In the genomic region with DNA sequence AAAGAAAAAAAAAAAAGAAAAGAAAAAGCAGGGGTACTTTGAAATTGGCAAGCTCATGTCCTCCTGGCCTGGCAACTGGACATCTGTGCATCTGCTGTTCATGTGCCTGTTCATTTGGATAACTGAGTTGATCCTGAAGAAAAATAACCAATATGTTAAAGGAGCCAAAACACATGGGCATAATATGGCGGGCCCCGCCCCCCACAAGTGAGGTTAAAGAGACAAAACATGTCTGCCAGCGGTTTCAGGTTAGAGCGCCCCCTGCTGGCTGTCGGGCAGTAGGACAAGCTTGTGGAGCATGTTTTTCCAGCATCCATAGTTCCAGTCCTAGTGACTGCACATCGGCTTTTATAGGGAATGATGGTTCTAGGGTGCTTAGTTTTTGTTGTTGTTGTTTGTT, we compare ENCODE assay signal across 8 mouse cellular contexts. TPM values are rescaled to one million over a fixed set of nuclear protein-coding genes. Genes with fewer than 3 reads are reported as not detected.
DNase-seq lines count a peak whose midpoint lies in the region; ATAC-seq lines count a peak whose summit lies in the region.

No protein-coding gene starts in this region.

- peak; percentile 94 for DNase-seq in midbrain, embryonic 11.5 days (ENCODE audit: low spot score, missing footprints)
- peak; percentile 79 for DNase-seq in T-cell, adult 2 months (ENCODE audit: low spot score)
- DNase-seq in cerebellum, postnatal 10 days = peak; percentile 84 to 86
- peak; percentile 55 to 70 for DNase-seq in heart, postnatal 36 days
- DNase-seq in retina, postnatal 1 day = peak; percentile 83
- DNase-seq in frontal cortex, postnatal 25 days (ENCODE audit: low spot score in 2 of 2) = no peak

- intact Hi-C loops in heart, postnatal 36 days (cut with DNase I) = no loop called here

- no peak for ATAC-seq in midbrain, embryonic 11.5 days (ENCODE audit: low FRiP score)
- ATAC-seq in midbrain, embryonic 15.5 days (replicated peaks) = no peak
- no peak for ATAC-seq in liver, embryonic 16.5 days (ENCODE audit: low read depth)

- H3K36me3 ChIP-seq in midbrain, embryonic 11.5 days (ENCODE audit: control insufficient read depth, insufficient read depth, low read length) = peaks cover 7% of the 10 kb centered on the region; the same call in 1 of the 2 replicates
- H3K36me3 ChIP-seq in midbrain, embryonic 15.5 days (replicated peaks) = peaks cover 8% of the 10 kb centered on the region
- peaks cover 34% of the 10 kb centered on the region for H3K36me3 ChIP-seq in liver, embryonic 16.5 days (ENCODE audit: control insufficient read depth, insufficient read depth)

- no peak overlapping the region for H3K9ac ChIP-seq in midbrain, embryonic 11.5 days (ENCODE audit: low read length)
- H3K9ac ChIP-seq in midbrain, embryonic 15.5 days = no peak overlapping the region
- no peak overlapping the region for H3K9ac ChIP-seq in liver, embryonic 16.5 days (ENCODE audit: low read depth, low read length)

- no peak overlapping the region for H3K4me3 ChIP-seq in midbrain, embryonic 11.5 days (ENCODE audit: low read depth, low read length)
- H3K4me3 ChIP-seq in midbrain, embryonic 15.5 days = no peak overlapping the region
- no peak overlapping the region for H3K4me3 ChIP-seq in liver, embryonic 16.5 days (ENCODE audit: low read depth, low read length)

- H3K27me3 ChIP-seq in midbrain, embryonic 11.5 days (ENCODE audit: control insufficient read depth, insufficient read depth, low read length) = 0 out of 2 replicates have a peak, but pooled peaks cover 2% of the 10 kb centered on the region
- H3K27me3 ChIP-seq in midbrain, embryonic 15.5 days (replicated peaks) = no peaks in the 10 kb centered on the region
- no peaks in the 10 kb centered on the region for H3K27me3 ChIP-seq in liver, embryonic 16.5 days (ENCODE audit: control insufficient read depth, insufficient read depth, low read depth, low read length)

- H3K27ac ChIP-seq in midbrain, embryonic 11.5 days (ENCODE audit: low read depth, low read length) = no peak overlapping the region
- H3K27ac ChIP-seq in midbrain, embryonic 15.5 days = no peak overlapping the region
- H3K27ac ChIP-seq in liver, embryonic 16.5 days (ENCODE audit: low read length) = peak overlapping the region; percentile 98

- H3K9me3 ChIP-seq in midbrain, embryonic 11.5 days (ENCODE audit: control insufficient read depth, low read length) = no peaks in the 10 kb centered on the region
- H3K9me3 ChIP-seq in midbrain, embryonic 15.5 days = no peaks in the 10 kb centered on the region
- H3K9me3 ChIP-seq in liver, embryonic 16.5 days (replicated peaks; ENCODE audit: control insufficient read depth, low read length) = no peaks in the 10 kb centered on the region

- H3K4me2 ChIP-seq in midbrain, embryonic 11.5 days = no peak overlapping the region
- no peak overlapping the region for H3K4me2 ChIP-seq in midbrain, embryonic 15.5 days
- H3K4me2 ChIP-seq in liver, embryonic 16.5 days (ENCODE audit: low read depth, low read length) = peak overlapping the region; percentile 80

- 21% methylated on average over 6 of the region's 6 CpGs for WGBS in midbrain, embryonic 11.5 days
- WGBS in midbrain, embryonic 15.5 days = 19% methylated on average over 6 of the region's 6 CpGs
- WGBS in liver, embryonic 16.5 days (ENCODE audit: insufficient replicate concordance) = 12% methylated on average over 6 of the region's 6 CpGs

- peaks cover 12% of the 10 kb centered on the region for H3K4me1 ChIP-seq in midbrain, embryonic 11.5 days (ENCODE audit: control insufficient read depth, insufficient read depth, low read length)
- peaks cover 14% of the 10 kb centered on the region for H3K4me1 ChIP-seq in midbrain, embryonic 15.5 days
- peaks cover 46% of the 10 kb centered on the region for H3K4me1 ChIP-seq in liver, embryonic 16.5 days (ENCODE audit: control insufficient read depth, low read depth, low read length)

RNA-seq across cellular contexts. Expression of gene Taldo1, which starts 2.8 kb away (rescaled TPM):
- 386 and 400 TPM in 2 replicates for polyA plus RNA-seq in midbrain, embryonic 11.5 days (2014; fragmentation: Nextera tagmentation; extraction: Ambion mirVana)
- polyA plus RNA-seq in midbrain, embryonic 15.5 days (2015; fragmentation: Nextera tagmentation; extraction: Ambion mirVana) = 292 and 298 TPM in 2 replicates
- total RNA-seq in heart, postnatal 36 days (2021) = 100 to 1,000 TPM; 114 to 116 TPM
- polyA plus RNA-seq in liver, embryonic 16.5 days (2015; fragmentation: Nextera tagmentation; extraction: Ambion mirVana) = 373 and 397 TPM in 2 replicates

RNA-seq across cellular contexts. Expression of gene Gatd1, which starts 19.2 kb away (rescaled TPM):
- polyA plus RNA-seq in midbrain, embryonic 11.5 days (2014; fragmentation: Nextera tagmentation; extraction: Ambion mirVana) = 34.0 and 36.1 TPM in 2 replicates
- 57.2 and 59.5 TPM in 2 replicates for polyA plus RNA-seq in midbrain, embryonic 15.5 days (2015; fragmentation: Nextera tagmentation; extraction: Ambion mirVana)
- total RNA-seq in heart, postnatal 36 days (2021) = 10 to 100 TPM; 14.9 to 16.7 TPM
- 13.5 and 14.3 TPM in 2 replicates for polyA plus RNA-seq in liver, embryonic 16.5 days (2015; fragmentation: Nextera tagmentation; extraction: Ambion mirVana)

RNA-seq across cellular contexts. Expression of gene Cend1, which starts 34.5 kb away (rescaled TPM):
- polyA plus RNA-seq in midbrain, embryonic 11.5 days (2014; fragmentation: Nextera tagmentation; extraction: Ambion mirVana) = 5.8 and 5.9 TPM in 2 replicates
- 111 and 113 TPM in 2 replicates for polyA plus RNA-seq in midbrain, embryonic 15.5 days (2015; fragmentation: Nextera tagmentation; extraction: Ambion mirVana)
- total RNA-seq in heart, postnatal 36 days (2021) = 1 to 10 TPM in 1 of 2 experiments, under 1 TPM in 1; 0.80 to 1.5 TPM
- not detected in 2 replicates for polyA plus RNA-seq in liver, embryonic 16.5 days (2015; fragmentation: Nextera tagmentation; extraction: Ambion mirVana)

RNA-seq across cellular contexts. Expression of gene Slc25a22, which starts 42.9 kb away (rescaled TPM):
- 31.2 and 31.9 TPM in 2 replicates for polyA plus RNA-seq in midbrain, embryonic 11.5 days (2014; fragmentation: Nextera tagmentation; extraction: Ambion mirVana)
- 109 and 120 TPM in 2 replicates for polyA plus RNA-seq in midbrain, embryonic 15.5 days (2015; fragmentation: Nextera tagmentation; extraction: Ambion mirVana)
- 10 to 100 TPM; 60.0 to 96.2 TPM for total RNA-seq in heart, postnatal 36 days (2021)
- polyA plus RNA-seq in liver, embryonic 16.5 days (2015; fragmentation: Nextera tagmentation; extraction: Ambion mirVana) = 18.7 and 20.7 TPM in 2 replicates

RNA-seq across cellular contexts. Expression of gene Pidd1, which starts 49.1 kb away (rescaled TPM):
- 7.4 and 7.8 TPM in 2 replicates for polyA plus RNA-seq in midbrain, embryonic 11.5 days (2014; fragmentation: Nextera tagmentation; extraction: Ambion mirVana)
- polyA plus RNA-seq in midbrain, embryonic 15.5 days (2015; fragmentation: Nextera tagmentation; extraction: Ambion mirVana) = 3.4 and 3.8 TPM in 2 replicates
- under 1 TPM; 0.60 to 0.78 TPM for total RNA-seq in heart, postnatal 36 days (2021)
- polyA plus RNA-seq in liver, embryonic 16.5 days (2015; fragmentation: Nextera tagmentation; extraction: Ambion mirVana) = 8.8 and 9.7 TPM in 2 replicates

Comparison
In these comparisons a context has a peak if more than half of its experiments do, and no peak if none do; other contexts are left out.
1. RNA of gene Cend1, which starts 34.5 kb away (polyA plus RNA-seq): 111 to 113 TPM in midbrain, embryonic 15.5 days; 5.8 to 5.9 TPM in midbrain, embryonic 11.5 days and not detected in liver, embryonic 16.5 days; every median in the first group is over 10 times any median in the second.
2. DNase-seq: peak in midbrain, embryonic 11.5 days (single experiment), T-cell, adult 2 months (single experiment), cerebellum, postnatal 10 days (2 of 2), heart, postnatal 36 days (2 of 2) and retina, postnatal 1 day (single experiment); none in frontal cortex, postnatal 25 days (0 of 2).